Mouse (Mus musculus) midbrain, embryonic 11.5 days (tissue): ENCODE measurements around the gene Rhox2b. TPM values are rescaled to one million over a fixed set of nuclear protein-coding genes. Genes with fewer than 3 reads are reported as not detected.
"Not testable (repeated sequence)": the region's sequence is repeated elsewhere in the genome, so short reads cannot be mapped to it uniquely, and the experiment has no call there.

Experiments used
- ATAC-seq: fragments of 200-750 bp; cut with Nextera tagmentation; 2 replicates; pipeline ENCODE4 v1.8.0; 2017; ENCODE audit warnings: moderate TSS enrichment, moderate library complexity; ENCODE audit not compliant: low FRiP score
- DNase-seq: peaks from one replicate; pipeline ENCODE4 v3.0.0; 2015; ENCODE audit warnings: low spot score; ENCODE audit errors: missing footprints
- H3K27ac ChIP-seq: fragments of 300-500 bp; sonication (generic); 2 replicates; pipeline ENCODE4 v1.5.1; 2014; ENCODE audit warnings: low read depth, low read length
- H3K27me3 ChIP-seq: fragments of 300-500 bp; sonication (generic); 2 replicates; pipeline ENCODE4 v1.6.1; 2014; ENCODE audit warnings: mild to moderate bottlenecking, low read length, moderate library complexity, mixed read lengths; ENCODE audit not compliant: control insufficient read depth, insufficient read depth
- H3K36me3 ChIP-seq: fragments of 300-500 bp; sonication (generic); 2 replicates; pipeline ENCODE4 v1.6.1; 2014; ENCODE audit warnings: mild to moderate bottlenecking, low read length, moderate library complexity, mixed read lengths; ENCODE audit not compliant: control insufficient read depth, insufficient read depth
- H3K4me1 ChIP-seq: fragments of 300-500 bp; sonication (generic); 2 replicates; pipeline ENCODE4 v1.6.1; 2014; ENCODE audit warnings: low read length; ENCODE audit not compliant: control insufficient read depth, insufficient read depth
- H3K4me2 ChIP-seq: fragments of 300-500 bp; sonication (generic); 2 replicates; pipeline ENCODE4 v1.6.1; 2014; ENCODE audit warnings: mild to moderate bottlenecking, moderate library complexity
- H3K4me3 ChIP-seq: fragments of 300-500 bp; sonication (generic); 2 replicates; pipeline ENCODE4 v1.5.1; 2014; ENCODE audit warnings: low read depth, low read length
- H3K9ac ChIP-seq: fragments of 300-500 bp; sonication (generic); 2 replicates; pipeline ENCODE4 v1.6.1; 2014; ENCODE audit warnings: low read length
- H3K9me3 ChIP-seq: fragments of 300-500 bp; sonication (generic); 2 replicates; pipeline ENCODE4 v1.6.1; 2016; ENCODE audit warnings: low read length; ENCODE audit not compliant: control insufficient read depth
- WGBS: fragments of 180-500 bp; shearing (Covaris S2); extraction: QIAGEN DNeasy Blood & Tissue Kit; methylation state at CpG from one replicate; pipeline ENCODE4 v1.1.7; 2014; 5-methylcytosine and 5-hydroxymethylcytosine counted together
- polyA plus RNA-seq: library from polyadenylated mRNA; unstranded; fragments of >200 nt; fragmentation: Nextera tagmentation; extraction: Ambion mirVana; gene quantifications from 2 replicates; pipeline ENCODE4 v1.2.1, GENCODE M21; 2014

Rhox2b gene
- 0.33 TPM in 1 of 2 replicates, not detected in the other for polyA plus RNA-seq

GRCm38 (mm10) chrX:37411767-37412166, at the start of gene Rhox2b:
Rhox2b (plus strand) TSS chrX:37412067.
- H3K9ac ChIP-seq, ATAC-seq, H3K4me2 ChIP-seq, H3K9me3 ChIP-seq, H3K4me1 ChIP-seq, DNase-seq, H3K27ac ChIP-seq, H3K4me3 ChIP-seq, H3K27me3 ChIP-seq, H3K36me3 ChIP-seq: not testable (repeated sequence)
- WGBS: no CpG with 5 or more reads among the region's 9 CpGs

- DNase-seq, H3K4me2 ChIP-seq, H3K27ac ChIP-seq, ATAC-seq, H3K9me3 ChIP-seq, H3K4me3 ChIP-seq, H3K9ac ChIP-seq, H3K27me3 ChIP-seq, H3K4me1 ChIP-seq, H3K36me3 ChIP-seq: not testable (repeated sequence)
- no CpG with 5 or more reads among the region's 1 CpGs for WGBS
Measured at GRCm38 (mm10) chrX:37379728-37380127, 32.1 kb upstream of the Rhox2b start, which contains the start of gene Rhox3a2. Rhox3a2 (plus strand) TSS chrX:37380028.

GRCm38 (mm10) chrX:37390548-37390947, 21.3 kb upstream of the Rhox2b start, which contains the start of gene Rhox4a2:
Rhox4a2 (plus strand) TSS chrX:37390848.
- H3K36me3 ChIP-seq, H3K27ac ChIP-seq, H3K9me3 ChIP-seq, DNase-seq, H3K9ac ChIP-seq, H3K4me2 ChIP-seq, ATAC-seq, H3K4me1 ChIP-seq, H3K4me3 ChIP-seq, H3K27me3 ChIP-seq: not testable (repeated sequence)
- 97% methylated on average over 8 of the region's 16 CpGs for WGBS

- WGBS: 89% methylated on average over 14 of the region's 15 CpGs
Measured at GRCm38 (mm10) chrX:37432194-37432593, 20.3 kb downstream of the Rhox2b start, which contains the start of gene Rhox4b. Rhox4b (plus strand) TSS chrX:37432494.

DNA sequence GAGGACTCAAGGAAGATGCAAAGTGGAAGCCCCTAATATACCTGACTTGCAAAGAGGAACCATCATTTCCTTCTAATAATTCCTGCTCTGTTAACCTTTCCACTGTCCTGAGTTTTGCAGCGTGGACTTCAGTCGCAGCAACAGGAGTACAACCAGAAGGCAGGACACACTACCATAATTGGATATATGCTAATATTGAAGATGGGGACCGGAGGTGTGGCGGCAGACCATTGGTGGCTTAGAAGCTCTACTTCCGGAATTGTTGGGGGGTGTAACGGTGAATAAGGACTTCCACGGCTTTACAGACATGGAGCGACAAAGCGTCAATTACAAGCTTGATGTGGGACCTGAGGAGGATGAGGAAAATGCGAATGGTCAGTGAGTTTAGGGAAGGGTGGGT, 41.5 kb downstream of the Rhox2b start, which contains the start of gene Rhox2c:
Rhox2c (plus strand) TSS at position 301 of the 400 bp plus-strand sequence.
- H3K4me1 ChIP-seq, H3K9me3 ChIP-seq, DNase-seq, H3K4me3 ChIP-seq, H3K4me2 ChIP-seq, H3K36me3 ChIP-seq, ATAC-seq, H3K27me3 ChIP-seq, H3K9ac ChIP-seq, H3K27ac ChIP-seq: not testable (repeated sequence)
- WGBS: 97% methylated on average over 7 of the region's 10 CpGs

More at GRCm38 (mm10) chrX:37432194-37432593, 20.3 kb downstream of the Rhox2b start, which contains the start of gene Rhox4b:
- not testable (repeated sequence) for H3K9ac ChIP-seq, H3K27me3 ChIP-seq, ATAC-seq, H3K4me1 ChIP-seq, H3K4me3 ChIP-seq, H3K27ac ChIP-seq, DNase-seq, H3K36me3 ChIP-seq, H3K9me3 ChIP-seq, H3K4me2 ChIP-seq

DNA sequence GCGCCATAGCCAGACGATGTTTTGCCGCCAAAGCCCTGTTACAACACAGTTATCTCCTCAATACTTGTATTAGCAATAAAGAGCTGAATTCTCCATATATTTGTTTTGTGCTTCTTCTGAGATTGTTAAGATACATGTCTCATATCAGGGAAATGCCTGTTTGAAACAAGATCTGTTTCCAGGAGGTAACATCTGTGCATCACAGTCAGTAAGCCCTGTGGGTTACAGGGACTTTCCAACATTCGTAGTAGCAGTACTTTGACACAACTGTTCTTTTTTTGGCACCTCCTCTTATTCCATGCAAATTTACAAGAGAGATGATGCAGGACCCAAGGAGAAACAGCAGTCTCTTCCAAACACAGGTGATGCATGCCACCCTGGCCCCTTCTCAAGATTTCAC, 46.4 kb downstream of the Rhox2b start, which contains the start of gene Rhox3c:
Rhox3c (plus strand) TSS at position 301 of the 400 bp plus-strand sequence.
- H3K4me2 ChIP-seq, H3K36me3 ChIP-seq, H3K27me3 ChIP-seq, ATAC-seq, H3K27ac ChIP-seq, H3K4me1 ChIP-seq, H3K4me3 ChIP-seq, H3K9me3 ChIP-seq, DNase-seq, H3K9ac ChIP-seq: not testable (repeated sequence)
- WGBS: 93% methylated on average over 3 of the region's 4 CpGs

Other genes starting within 250 kb of the Rhox2b start
- 0.08 and 0.10 TPM in 2 replicates for gene Akap14, start 243.2 kb upstream of the Rhox2b start, polyA plus RNA-seq
- 387 and 428 TPM in 2 replicates for gene Ndufa1, start 220.9 kb upstream of the Rhox2b start, polyA plus RNA-seq
- 14.1 and 15.5 TPM in 2 replicates for gene Rnf113a1, start 220.8 kb upstream of the Rhox2b start, polyA plus RNA-seq
- gene Gm9, start 201.0 kb upstream of the Rhox2b start, polyA plus RNA-seq: not detected in 2 replicates
- not detected in 2 replicates for gene Rhox1, start 189.8 kb upstream of the Rhox2b start, polyA plus RNA-seq
- gene Rhox2a, start 167.1 kb upstream of the Rhox2b start, polyA plus RNA-seq: 0.51 TPM in 1 of 2 replicates, not detected in the other
- not detected in 2 replicates for gene Rhox3a, start 162.1 kb upstream of the Rhox2b start, polyA plus RNA-seq
- gene Rhox4a, start 146.7 kb upstream of the Rhox2b start, polyA plus RNA-seq: not detected in 2 replicates
- not detected in 2 replicates for gene Rhox3a2, start 32.0 kb upstream of the Rhox2b start, polyA plus RNA-seq
- gene Rhox4a2, start 21.2 kb upstream of the Rhox2b start, polyA plus RNA-seq: 0.18 and 0.43 TPM in 2 replicates
- 0.18 TPM in 1 of 2 replicates, not detected in the other for gene Rhox4b, start 20.4 kb downstream of the Rhox2b start, polyA plus RNA-seq
- 0.67 and 1.3 TPM in 2 replicates for gene Rhox2c, start 41.6 kb downstream of the Rhox2b start, polyA plus RNA-seq
- not detected in 2 replicates for gene Rhox3c, start 46.5 kb downstream of the Rhox2b start, polyA plus RNA-seq
- not detected in 2 replicates for gene Rhox4c, start 68.3 kb downstream of the Rhox2b start, polyA plus RNA-seq
- not detected in 2 replicates for gene Rhox2d, start 81.4 kb downstream of the Rhox2b start, polyA plus RNA-seq
- not detected in 2 replicates for gene Rhox4d, start 102.3 kb downstream of the Rhox2b start, polyA plus RNA-seq
- not detected in 2 replicates for gene Rhox2e, start 118.4 kb downstream of the Rhox2b start, polyA plus RNA-seq
- gene Rhox3e, start 130.0 kb downstream of the Rhox2b start, polyA plus RNA-seq: not detected in 2 replicates
- not detected in 2 replicates for gene Rhox4e, start 145.3 kb downstream of the Rhox2b start, polyA plus RNA-seq
- 0.33 TPM in 1 of 2 replicates, not detected in the other for gene Rhox2f, start 159.3 kb downstream of the Rhox2b start, polyA plus RNA-seq
- gene Rhox3f, start 168.9 kb downstream of the Rhox2b start, polyA plus RNA-seq: not detected in 2 replicates
- gene Rhox4f, start 195.6 kb downstream of the Rhox2b start, polyA plus RNA-seq: not detected in 2 replicates
- not detected in 2 replicates for gene Rhox3g, start 216.5 kb downstream of the Rhox2b start, polyA plus RNA-seq
- not detected in 2 replicates for gene Rhox2g, start 231.4 kb downstream of the Rhox2b start, polyA plus RNA-seq
- 0.15 TPM in 1 of 2 replicates, not detected in the other for gene Rhox4g, start 239.3 kb downstream of the Rhox2b start, polyA plus RNA-seq